Mouse (Mus musculus) heart, adult 2 months (tissue): Measurements from ENCODE around the gene Cldn24.
"Not testable (repeated sequence)": the region's sequence is repeated elsewhere in the genome, so short reads cannot be mapped to it uniquely, and the experiment has no call there.

Source experiments
- CTCF ChIP-seq: fragments of 200-600 bp; IDR thresholded peaks from 2 replicates; pipeline ENCODE4 v1.8.1; 2022; ENCODE audit warnings: antibody characterized with exemption, mild to moderate bottlenecking, moderate library complexity
- POLR2A ChIP-seq: fragments of 200-500 bp; IDR thresholded peaks from 2 replicates; pipeline ENCODE4 v1.6.1; 2011; ENCODE audit warnings: mild to moderate bottlenecking, low read depth, low read length, control low read depth; ENCODE audit not compliant: insufficient read depth

DNA sequence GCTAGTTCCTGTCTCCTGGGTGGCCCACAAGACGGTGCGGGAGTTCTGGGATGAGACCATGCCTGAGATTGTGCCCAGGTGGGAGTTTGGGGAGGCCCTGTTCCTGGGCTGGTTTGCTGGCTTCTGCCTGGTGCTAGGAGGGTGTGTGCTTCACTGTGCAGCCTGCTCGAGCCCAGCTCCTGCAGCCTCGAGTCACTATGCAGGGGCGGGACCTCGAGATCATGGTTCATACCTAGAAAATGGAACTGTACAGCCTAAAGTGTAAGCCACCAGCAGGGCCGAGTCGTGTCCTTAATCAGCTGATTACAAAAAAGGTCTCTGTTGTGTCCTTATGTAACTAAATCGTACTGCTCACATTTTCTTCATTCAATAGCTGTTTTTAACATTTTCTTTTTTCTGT, 598 bp downstream of the Cldn24 start:
- not testable (repeated sequence) for TF ChIP-seq CTCF, POLR2A
